Mouse (Mus musculus) brain, embryonic 14.5 days (tissue): ENCODE measurements around the gene Spo11. TPM values are rescaled to one million over a fixed set of nuclear protein-coding genes. Genes with fewer than 3 reads are reported as not detected.
A peak's percentile ranks its signal among the peaks of the same experiment; 100 is the strongest.

Experiments
- DNase-seq: peaks from one replicate; pipeline ENCODE4 v3.0.0-alpha.2; 2011; ENCODE audit warnings: low read depth
- CTCF ChIP-seq: fragments of 200-500 bp; IDR thresholded peaks from 2 replicates; pipeline ENCODE4 v1.5.1; 2012; ENCODE audit warnings: inconsistent platforms, mild to moderate bottlenecking, moderate library complexity, borderline replicate concordance; ENCODE audit not compliant: insufficient read depth, insufficient read length; ENCODE audit errors: extremely low read depth
- POLR2A ChIP-seq: fragments of 200-500 bp; IDR thresholded peaks from 2 replicates; pipeline ENCODE4 v1.6.1; 2012; ENCODE audit warnings: mild to moderate bottlenecking, inconsistent platforms, borderline replicate concordance; ENCODE audit not compliant: poor library complexity, insufficient read depth, insufficient read length, severe bottlenecking; ENCODE audit errors: extremely low read depth
- polyA plus RNA-seq: library from polyadenylated mRNA; depleted of rRNA; stranded (reverse); fragments of >200 nt; gene quantifications from 2 replicates; pipeline ENCODE4 v1.2.3, GENCODE M21; 2012

The Spo11 gene
- polyA plus RNA-seq, 1 experiment, result 1.6 TPM

GRCm38 (mm10) chr2:172982776-172983561 lies 5.5 kb downstream of the Spo11 start:
- no peak for DNase-seq
- no peak for TF ChIP-seq POLR2A
- no peak for TF ChIP-seq CTCF

GRCm38 (mm10) chr2:172990161-172990560 lies 12.7 kb downstream of the Spo11 start:
- TF ChIP-seq POLR2A (no peak), CTCF (no peak)
- no peak for DNase-seq

- TF ChIP-seq POLR2A (no peak), CTCF (peak; percentile 92)
- peak; percentile 87 for DNase-seq
Observed at GRCm38 (mm10) chr2:172996207-172996606, 18.7 kb downstream of the Spo11 start.

- no peak for DNase-seq
- TF ChIP-seq CTCF (no peak), POLR2A (no peak)
Observed at GRCm38 (mm10) chr2:172997748-172998147, 20.2 kb downstream of the Spo11 start.

- no peak for TF ChIP-seq CTCF
- TF ChIP-seq POLR2A, result no peak
- no peak for DNase-seq
Observed at GRCm38 (mm10) chr2:172998478-172998877, 21.0 kb downstream of the Spo11 start.

- DNase-seq, result peak; percentile 99
Observed at GRCm38 (mm10) chr2:172999630-173000284, 22.3 kb downstream of the Spo11 start, which contains the start of gene Rae1. Rae1 (plus strand) TSS chr2:173000117.

GRCm38 (mm10) chr2:173000285-173000652 lies 22.8 kb downstream of the Spo11 start:
- TF ChIP-seq CTCF (no peak), POLR2A (no peak)
- DNase-seq, result no peak

More at GRCm38 (mm10) chr2:172999630-173000284, 22.3 kb downstream of the Spo11 start, which contains the start of gene Rae1:
- TF ChIP-seq CTCF, result peak; percentile 78
- TF ChIP-seq POLR2A, result 0 out of 2 replicates have a peak, but pooled peaks have one; percentile 59

GRCm38 (mm10) chr2:173000921-173001320 lies 23.4 kb downstream of the Spo11 start:
- no peak for TF ChIP-seq POLR2A
- no peak for TF ChIP-seq CTCF
- peak; percentile 80 for DNase-seq

GRCm38 (mm10) chr2:173003737-173004136 lies 26.2 kb downstream of the Spo11 start:
- TF ChIP-seq CTCF (no peak), POLR2A (no peak)
- DNase-seq, result no peak

GRCm38 (mm10) chr2:173010220-173010717 lies 32.8 kb downstream of the Spo11 start:
- DNase-seq, result no peak
- TF ChIP-seq CTCF (no peak), POLR2A (no peak)

GRCm38 (mm10) chr2:173011440-173011839 lies 33.9 kb downstream of the Spo11 start:
- no peak for DNase-seq
- TF ChIP-seq CTCF (no peak), POLR2A (no peak)

- DNase-seq, result no peak
- TF ChIP-seq CTCF (no peak), POLR2A (no peak)
Observed at GRCm38 (mm10) chr2:173014741-173015287, 37.3 kb downstream of the Spo11 start.

- TF ChIP-seq CTCF, result no peak
- TF ChIP-seq POLR2A, result no peak
- DNase-seq, result no peak
Observed at GRCm38 (mm10) chr2:173017940-173018339, 40.4 kb downstream of the Spo11 start.
